Mouse (Mus musculus) E14TG2a.4 (cell line): ENCODE measurements around the gene Fam20c.

Experiments used
- H3K27me3 ChIP-seq: 2 replicates; pipeline ENCODE4 v1.6.1; 2014; ENCODE audit warnings: low read length, control low read depth; ENCODE audit not compliant: insufficient read depth
- H3K36me3 ChIP-seq: 2 replicates; pipeline ENCODE4 v1.6.1; 2014; ENCODE audit warnings: low read length, control low read depth; ENCODE audit not compliant: insufficient read depth
- H3K4me1 ChIP-seq: replicated peaks from 2 replicates; pipeline ENCODE4 v1.6.1; 2014; ENCODE audit warnings: low read depth, low read length, control low read depth
- H3K4me3 ChIP-seq: replicated peaks from 2 replicates; pipeline ENCODE4 v1.5.1; 2014; ENCODE audit warnings: mild to moderate bottlenecking, low read length
- H3K9me3 ChIP-seq: 2 replicates; pipeline ENCODE4 v1.6.1; 2014; ENCODE audit warnings: low read length, control low read depth
- CTCF ChIP-seq: conservative IDR thresholded peaks from 2 replicates; pipeline ENCODE4 v1.5.1; 2014; ENCODE audit warnings: low read length
- NANOG ChIP-seq: IDR thresholded peaks from 2 replicates; pipeline ENCODE4 v1.6.1; 2014; ENCODE audit warnings: borderline replicate concordance, low read length, mixed read lengths
- POU5F1 ChIP-seq: IDR thresholded peaks from 2 replicates; pipeline ENCODE4 v1.6.1; 2014; ENCODE audit warnings: low read length, borderline replicate concordance

The Fam20c gene

GRCm38 (mm10) chr5:138779655-138780054 is 25.3 kb downstream of the Fam20c start:
- no peaks in the 10 kb centered on the region for H3K36me3 ChIP-seq
- H3K9me3 ChIP-seq = peaks cover 11% of the 10 kb centered on the region; the same call in 1 of the 2 replicates
- no peaks in the 10 kb centered on the region for H3K27me3 ChIP-seq
- no peak for TF ChIP-seq CTCF
- TF ChIP-seq POU5F1 = no peak
- no peak for TF ChIP-seq NANOG
- H3K4me3 ChIP-seq = no peak overlapping the region
- H3K4me1 ChIP-seq = peaks cover 15% of the 10 kb centered on the region

- peaks cover 11% of the 10 kb centered on the region; the same call in 1 of the 2 replicates for H3K9me3 ChIP-seq
- H3K27me3 ChIP-seq = no peaks in the 10 kb centered on the region
- H3K4me3 ChIP-seq = no peak overlapping the region
- peaks cover 15% of the 10 kb centered on the region for H3K4me1 ChIP-seq
- TF ChIP-seq CTCF (no peak), POU5F1 (no peak), NANOG (no peak)
- no peaks in the 10 kb centered on the region for H3K36me3 ChIP-seq
These were observed 28.4 kb downstream of the Fam20c start for GRCm38 (mm10) chr5:138782697-138783096.

- Histone ChIP-seq H3K36me3 (no peaks in the 10 kb centered on the region), H3K9me3 (peaks cover 11% of the 10 kb centered on the region; the same call in 1 of the 2 replicates), H3K4me1 (peaks cover 15% of the 10 kb centered on the region), H3K27me3 (no peaks in the 10 kb centered on the region), H3K4me3 (no peak overlapping the region)
- no peak for TF ChIP-seq POU5F1
- no peak for TF ChIP-seq NANOG
- no peak for TF ChIP-seq CTCF
These were observed 28.9 kb downstream of the Fam20c start for GRCm38 (mm10) chr5:138783181-138783580.

- Histone ChIP-seq H3K36me3 (no peaks in the 10 kb centered on the region), H3K9me3 (peaks cover 11% of the 10 kb centered on the region; the same call in 1 of the 2 replicates), H3K4me3 (no peak overlapping the region), H3K27me3 (no peaks in the 10 kb centered on the region), H3K4me1 (peaks cover 23% of the 10 kb centered on the region)
- TF ChIP-seq NANOG (no peak), CTCF (no peak), POU5F1 (no peak)
These were observed 31.7 kb downstream of the Fam20c start for GRCm38 (mm10) chr5:138785986-138786515.

GRCm38 (mm10) chr5:138787648-138788047 is 33.3 kb downstream of the Fam20c start:
- Histone ChIP-seq H3K4me3 (no peak overlapping the region), H3K9me3 (no peaks in the 10 kb centered on the region), H3K4me1 (peaks cover 27% of the 10 kb centered on the region), H3K27me3 (no peaks in the 10 kb centered on the region), H3K36me3 (no peaks in the 10 kb centered on the region)
- TF ChIP-seq NANOG (no peak), CTCF (no peak), POU5F1 (no peak)

- Histone ChIP-seq H3K36me3 (no peaks in the 10 kb centered on the region), H3K27me3 (no peaks in the 10 kb centered on the region), H3K4me3 (no peak overlapping the region), H3K9me3 (no peaks in the 10 kb centered on the region), H3K4me1 (peaks cover 18% of the 10 kb centered on the region)
- TF ChIP-seq CTCF = no peak
- TF ChIP-seq NANOG = no peak
- TF ChIP-seq POU5F1 = no peak
These were observed 34.3 kb downstream of the Fam20c start for GRCm38 (mm10) chr5:138788481-138789211.

GRCm38 (mm10) chr5:138790954-138791480 is 36.7 kb downstream of the Fam20c start:
- H3K4me1 ChIP-seq = peaks cover 12% of the 10 kb centered on the region
- H3K27me3 ChIP-seq = no peaks in the 10 kb centered on the region
- TF ChIP-seq POU5F1 (no peak), NANOG (no peak)
- H3K36me3 ChIP-seq = no peaks in the 10 kb centered on the region
- no peaks in the 10 kb centered on the region for H3K9me3 ChIP-seq
- no peak overlapping the region for H3K4me3 ChIP-seq

- Histone ChIP-seq H3K27me3 (no peaks in the 10 kb centered on the region), H3K4me1 (no peaks in the 10 kb centered on the region), H3K36me3 (no peaks in the 10 kb centered on the region), H3K9me3 (no peaks in the 10 kb centered on the region), H3K4me3 (no peak overlapping the region)
- no peak for TF ChIP-seq CTCF
- TF ChIP-seq POU5F1 = no peak
These were observed 47.3 kb downstream of the Fam20c start for GRCm38 (mm10) chr5:138801588-138802116.
